Mouse (Mus musculus) bone marrow macrophage, adult 2 months (primary cell): ENCODE measurements around the gene Rps23.
A peak's percentile ranks its signal among the peaks of the same experiment; 100 is the strongest.

Experiments
- CTCF ChIP-seq: IDR thresholded peaks from 2 replicates; pipeline ENCODE4 v1.5.1; 2012; ENCODE audit warnings: low read depth, mild to moderate bottlenecking, low read length, moderate library complexity
- POLR2A ChIP-seq: IDR thresholded peaks from 2 replicates; pipeline ENCODE4 v1.6.1; 2012; ENCODE audit warnings: mild to moderate bottlenecking, low read depth, low read length, borderline replicate concordance

GRCm38 (mm10) chr13:90886568-90886983 is 36.2 kb upstream of the Rps23 start:
- no peak for TF ChIP-seq POLR2A
- TF ChIP-seq CTCF = peak; percentile 61
